Mouse (Mus musculus): ENCODE data around the gene Ddx11. TPM values are rescaled to one million over a fixed set of nuclear protein-coding genes. Genes with fewer than 3 reads are reported as not detected.

Gene Ddx11
- polyA plus RNA-seq, 1 experiment = 6.6 TPM

DNA sequence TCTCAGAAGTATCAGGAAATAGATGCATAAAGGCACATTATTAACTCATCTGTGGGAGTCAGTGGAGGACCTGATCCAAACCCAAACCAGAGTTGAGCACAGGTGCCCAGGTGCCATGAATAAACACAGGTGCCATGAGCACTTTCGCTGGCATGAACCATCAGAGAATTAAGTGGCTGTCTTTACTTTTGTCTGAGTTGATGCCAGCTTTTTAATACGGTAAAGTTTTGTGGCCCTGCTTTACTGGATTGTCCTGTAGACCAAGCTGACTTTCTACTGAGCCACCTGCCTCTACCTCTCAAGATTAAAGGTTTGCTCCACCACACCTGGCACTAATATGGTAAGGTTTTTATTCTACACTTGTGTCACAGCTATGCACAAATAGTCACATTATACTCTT lies 31.3 kb upstream of the Ddx11 start:
- Histone ChIP-seq H3K27ac (ENCODE audit: insufficient read depth, low read depth, low read length) (no peak overlapping the region), H3K4me1 (ENCODE audit: control insufficient read depth, insufficient read depth, low read length) (peaks cover 24% of the 10 kb centered on the region), H3K4me3 (ENCODE audit: insufficient read depth, low read length) (no peak overlapping the region)
- TF ChIP-seq CTCF (IDR thresholded peaks at IDR 0.05; ENCODE audit: low read depth, low read length) = no peak
- no peak for TF ChIP-seq POLR2A (IDR thresholded peaks at IDR 0.05; ENCODE audit: borderline replicate concordance, low read depth, low read length)

DNA sequence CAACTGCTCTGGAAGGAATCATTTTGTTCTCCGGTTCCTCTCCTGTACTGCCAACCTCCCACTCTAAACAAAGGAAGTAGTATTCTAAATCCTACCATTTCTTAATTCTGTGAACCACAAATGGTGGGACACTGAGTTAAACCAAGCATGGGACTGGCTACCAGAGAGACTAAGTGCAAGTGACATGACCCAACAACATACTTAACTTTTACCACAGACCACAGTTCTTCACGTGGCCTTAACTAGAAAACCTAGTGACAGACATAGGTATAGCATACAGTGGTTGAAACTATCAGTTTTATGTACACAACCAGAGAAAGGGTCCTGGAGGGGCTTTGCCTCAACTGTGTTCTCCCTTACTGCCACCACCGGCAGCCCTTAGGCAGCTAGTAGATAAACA lies 30.7 kb upstream of the Ddx11 start:
- Histone ChIP-seq H3K27ac (ENCODE audit: insufficient read depth, low read depth, low read length) (no peak overlapping the region), H3K4me3 (ENCODE audit: insufficient read depth, low read length) (no peak overlapping the region), H3K4me1 (ENCODE audit: control insufficient read depth, insufficient read depth, low read length) (peaks cover 28% of the 10 kb centered on the region)
- TF ChIP-seq POLR2A (IDR thresholded peaks at IDR 0.05; ENCODE audit: borderline replicate concordance, low read depth, low read length) (no peak), CTCF (IDR thresholded peaks at IDR 0.05; ENCODE audit: low read depth, low read length) (no peak)

DNA sequence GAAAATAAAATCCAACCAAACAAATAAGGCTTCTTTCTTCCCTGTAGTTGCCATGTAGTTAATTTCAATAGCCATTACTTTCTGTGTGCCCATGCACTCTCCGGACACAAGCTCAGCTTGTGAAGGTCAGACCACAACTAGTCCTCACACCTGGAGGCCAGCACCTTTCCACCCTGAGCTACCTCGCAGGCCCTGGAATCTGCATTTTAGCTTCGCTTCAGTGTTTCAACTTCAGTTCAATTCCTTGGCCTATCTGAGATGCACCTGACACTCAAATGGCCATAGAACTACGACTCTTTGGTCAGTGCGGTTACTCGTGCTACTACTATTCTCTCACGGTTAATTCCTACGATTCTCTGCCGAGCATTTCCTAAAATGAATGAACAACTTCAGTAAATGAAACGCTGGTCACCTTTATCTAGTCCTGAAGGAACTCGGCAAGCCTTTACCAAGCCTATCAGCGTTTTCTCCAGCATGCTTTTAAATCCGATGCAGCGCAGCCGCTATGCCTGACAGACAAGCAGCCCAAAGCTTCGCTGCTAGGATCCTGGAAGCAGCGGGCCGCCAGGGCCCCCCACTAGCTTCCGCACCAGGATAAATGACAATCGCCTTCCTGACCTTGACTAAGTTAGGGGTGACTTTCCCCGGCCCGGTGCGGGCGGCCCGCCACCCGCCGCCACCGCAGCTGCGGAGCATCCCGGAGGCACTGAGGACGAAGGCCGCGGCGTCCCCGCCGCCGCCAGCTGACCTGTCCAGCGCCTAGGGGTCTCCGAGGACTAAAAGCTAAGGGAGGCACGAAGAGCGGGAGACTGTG lies 22.5 kb upstream of the Ddx11 start:
- peaks cover 20% of the 10 kb centered on the region for H3K4me1 ChIP-seq (ENCODE audit: control insufficient read depth, insufficient read depth, low read length)
- TF ChIP-seq POLR2A (IDR thresholded peaks at IDR 0.05; ENCODE audit: borderline replicate concordance, low read depth, low read length) (no peak), CTCF (IDR thresholded peaks at IDR 0.05; ENCODE audit: low read depth, low read length) (no peak)
- H3K27ac ChIP-seq (ENCODE audit: insufficient read depth, low read depth, low read length) = peak overlapping the region; percentile 74
- H3K4me3 ChIP-seq (ENCODE audit: insufficient read depth, low read length) = peak overlapping the region; percentile 96

DNA sequence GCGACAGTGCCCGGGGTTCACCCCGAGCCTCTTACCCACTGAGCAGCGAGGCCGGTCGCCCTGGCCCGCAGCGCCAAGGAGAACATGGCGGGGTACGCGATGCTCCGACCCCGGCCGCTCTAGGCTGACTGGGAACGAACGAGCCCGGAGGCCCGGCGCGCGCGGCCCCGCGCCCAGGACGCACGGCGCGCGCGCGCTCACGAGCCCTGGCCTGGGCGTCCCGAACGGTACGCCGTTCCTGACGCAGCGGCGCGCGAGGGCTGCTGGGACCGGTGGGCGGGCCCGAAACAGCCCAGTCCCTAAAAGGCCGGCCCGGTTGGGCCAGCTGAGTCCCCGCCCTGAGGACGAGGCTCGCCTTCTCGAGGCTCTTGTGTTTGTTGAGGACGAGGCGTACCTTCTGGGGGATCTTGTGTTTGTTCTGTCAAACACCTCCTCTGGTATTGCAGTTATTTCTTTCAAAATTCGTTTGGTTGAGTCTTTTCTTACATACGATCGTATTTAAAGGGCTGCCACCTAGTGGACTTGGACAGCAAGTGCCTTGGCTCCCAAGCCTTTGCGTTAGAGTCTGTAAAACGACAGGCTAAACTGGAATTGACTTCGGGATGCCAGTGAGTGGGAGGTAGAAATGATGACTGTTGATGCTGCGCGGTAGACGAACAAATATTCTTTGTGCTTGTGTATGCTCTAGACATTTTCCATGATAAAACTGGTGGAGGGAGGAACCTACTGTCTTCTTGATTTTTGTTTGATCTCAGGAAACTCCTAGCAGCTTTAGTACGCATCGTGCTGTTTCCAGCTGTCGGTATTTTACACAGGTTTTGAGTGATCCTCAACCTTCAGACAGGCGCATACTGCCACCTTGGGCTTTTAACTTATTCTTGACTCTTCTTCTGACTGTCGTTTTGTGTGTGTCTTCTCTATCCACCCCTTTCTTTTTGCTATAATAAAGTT lies 21.7 kb upstream of the Ddx11 start, which contains the start of gene Ndufv2:
Gene Ndufv2, minus strand, starts transcription at position 180 of the 951 bp plus-strand sequence.
- Histone ChIP-seq H3K27ac (ENCODE audit: insufficient read depth, low read depth, low read length) (peak within 1 kb of the TSS; percentile 78), H3K4me1 (ENCODE audit: control insufficient read depth, insufficient read depth, low read length) (peaks cover 14% of the 10 kb centered on the region), H3K4me3 (ENCODE audit: insufficient read depth, low read length) (peak within 1 kb of the TSS; percentile 96)
- peak; percentile 75 for TF ChIP-seq CTCF (IDR thresholded peaks at IDR 0.05; ENCODE audit: low read depth, low read length)
- TF ChIP-seq POLR2A (IDR thresholded peaks at IDR 0.05; ENCODE audit: borderline replicate concordance, low read depth, low read length) = no peak; the same call in 1 of the 2 replicates

DNA sequence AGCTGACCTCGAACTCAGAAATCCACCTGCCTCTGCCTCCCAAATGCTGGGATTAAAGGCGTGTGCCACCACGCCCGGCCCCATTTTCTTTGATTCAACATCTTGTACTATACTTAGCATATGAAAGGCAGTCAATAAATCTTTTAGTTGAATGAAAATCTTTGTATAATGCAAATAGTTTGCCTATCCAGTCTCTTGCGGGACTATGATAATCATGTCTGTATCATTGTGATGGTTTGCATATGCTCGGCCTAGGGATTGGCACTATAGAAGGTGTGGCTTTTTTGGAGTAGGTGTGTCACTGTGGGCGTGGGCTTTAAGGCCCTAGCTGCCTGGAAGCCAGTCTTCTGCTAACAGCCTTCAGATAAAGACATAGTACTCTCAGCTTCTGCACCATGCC lies 19.2 kb upstream of the Ddx11 start:
- Histone ChIP-seq H3K4me1 (ENCODE audit: control insufficient read depth, insufficient read depth, low read length) (peaks cover 7% of the 10 kb centered on the region), H3K27ac (ENCODE audit: insufficient read depth, low read depth, low read length) (no peak overlapping the region), H3K4me3 (ENCODE audit: insufficient read depth, low read length) (no peak overlapping the region)
- TF ChIP-seq POLR2A (IDR thresholded peaks at IDR 0.05; ENCODE audit: borderline replicate concordance, low read depth, low read length) (no peak), CTCF (IDR thresholded peaks at IDR 0.05; ENCODE audit: low read depth, low read length) (no peak)

DNA sequence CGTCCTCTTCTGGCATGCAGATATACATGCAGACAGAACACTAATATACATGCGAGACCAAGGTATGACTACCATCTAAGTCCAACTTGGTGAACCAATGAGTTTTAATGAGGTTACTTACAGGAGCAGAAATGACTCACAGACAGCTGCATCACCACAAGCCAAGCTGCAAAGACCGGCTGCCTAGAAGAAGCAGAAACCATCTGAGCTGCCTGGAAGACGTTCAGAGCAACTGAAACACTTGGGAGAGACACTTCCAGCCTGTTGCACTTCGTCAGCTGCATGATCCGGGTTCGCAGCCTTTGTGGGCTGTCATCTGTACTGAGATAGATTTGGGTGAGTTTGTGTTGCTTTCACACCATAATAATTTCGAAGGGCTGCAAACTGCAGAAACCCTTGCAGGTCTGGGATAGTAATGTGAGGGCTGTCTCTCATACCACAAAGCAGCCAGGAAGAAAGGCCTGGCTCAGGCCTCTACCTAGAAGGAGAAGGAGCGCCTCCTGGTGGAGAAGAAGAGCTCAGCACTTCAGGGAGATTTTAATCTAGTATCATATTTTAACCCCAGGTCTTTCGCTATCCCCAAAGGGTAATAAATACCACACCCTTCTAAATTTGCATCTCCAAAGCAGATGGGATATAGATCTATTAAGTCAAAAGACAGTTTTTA lies 16.6 kb upstream of the Ddx11 start:
- no peak for TF ChIP-seq POLR2A (IDR thresholded peaks at IDR 0.05; ENCODE audit: borderline replicate concordance, low read depth, low read length)
- peak; percentile 79 for TF ChIP-seq CTCF (IDR thresholded peaks at IDR 0.05; ENCODE audit: low read depth, low read length)
- no peak overlapping the region for H3K27ac ChIP-seq (ENCODE audit: insufficient read depth, low read depth, low read length)

DNA sequence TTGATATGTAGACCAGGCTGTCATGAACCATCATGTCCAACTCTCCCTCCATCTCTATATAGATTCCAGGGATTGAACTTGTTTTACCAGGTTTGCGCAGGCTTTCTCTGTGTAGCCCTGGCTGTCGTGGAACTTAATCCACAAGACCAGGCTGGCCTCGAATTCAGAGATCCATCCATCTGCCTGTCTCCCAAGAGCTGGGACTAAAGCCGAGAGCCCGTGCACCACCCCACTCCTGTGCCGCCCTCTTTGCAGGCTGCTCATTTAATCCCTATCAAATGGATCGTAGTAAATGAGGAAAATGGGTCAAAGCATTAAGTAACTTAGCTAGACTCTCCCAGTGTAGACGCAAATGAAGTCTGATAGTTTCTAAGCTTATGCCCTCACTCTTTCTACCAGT lies 15.9 kb upstream of the Ddx11 start:
- Histone ChIP-seq H3K27ac (ENCODE audit: insufficient read depth, low read depth, low read length) (no peak overlapping the region), H3K4me3 (ENCODE audit: insufficient read depth, low read length) (no peak overlapping the region), H3K4me1 (ENCODE audit: control insufficient read depth, insufficient read depth, low read length) (peaks cover 10% of the 10 kb centered on the region)
- TF ChIP-seq POLR2A (IDR thresholded peaks at IDR 0.05; ENCODE audit: borderline replicate concordance, low read depth, low read length) (no peak), CTCF (IDR thresholded peaks at IDR 0.05; ENCODE audit: low read depth, low read length) (no peak)

More for the DNA sequence above, 16.6 kb upstream of the Ddx11 start:
- Histone ChIP-seq H3K4me3 (ENCODE audit: insufficient read depth, low read length) (no peak overlapping the region), H3K4me1 (ENCODE audit: control insufficient read depth, insufficient read depth, low read length) (peaks cover 7% of the 10 kb centered on the region)

DNA sequence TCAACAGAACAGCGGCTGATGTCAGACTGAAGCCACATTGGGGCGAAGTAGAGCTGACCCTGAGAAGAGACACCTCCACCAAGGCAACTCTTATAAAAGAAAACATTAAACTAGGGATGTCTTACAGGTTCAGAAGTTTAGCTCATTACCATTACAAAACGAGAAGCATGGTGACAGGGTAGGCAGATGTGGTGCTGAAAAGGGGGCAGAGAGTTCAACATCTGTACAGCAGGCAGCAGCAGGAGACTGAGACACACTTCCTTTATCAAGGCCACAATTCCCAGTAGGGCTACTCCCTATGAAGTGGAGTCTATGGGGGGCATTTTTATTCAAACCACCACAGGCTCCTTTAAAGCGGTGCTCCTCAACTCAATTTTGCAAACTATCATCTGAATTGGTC lies 15.1 kb upstream of the Ddx11 start:
- Histone ChIP-seq H3K4me1 (ENCODE audit: control insufficient read depth, insufficient read depth, low read length) (peaks cover 13% of the 10 kb centered on the region), H3K27ac (ENCODE audit: insufficient read depth, low read depth, low read length) (no peak overlapping the region), H3K4me3 (ENCODE audit: insufficient read depth, low read length) (no peak overlapping the region)
- TF ChIP-seq POLR2A (IDR thresholded peaks at IDR 0.05; ENCODE audit: borderline replicate concordance, low read depth, low read length) (no peak), CTCF (IDR thresholded peaks at IDR 0.05; ENCODE audit: low read depth, low read length) (no peak)

DNA sequence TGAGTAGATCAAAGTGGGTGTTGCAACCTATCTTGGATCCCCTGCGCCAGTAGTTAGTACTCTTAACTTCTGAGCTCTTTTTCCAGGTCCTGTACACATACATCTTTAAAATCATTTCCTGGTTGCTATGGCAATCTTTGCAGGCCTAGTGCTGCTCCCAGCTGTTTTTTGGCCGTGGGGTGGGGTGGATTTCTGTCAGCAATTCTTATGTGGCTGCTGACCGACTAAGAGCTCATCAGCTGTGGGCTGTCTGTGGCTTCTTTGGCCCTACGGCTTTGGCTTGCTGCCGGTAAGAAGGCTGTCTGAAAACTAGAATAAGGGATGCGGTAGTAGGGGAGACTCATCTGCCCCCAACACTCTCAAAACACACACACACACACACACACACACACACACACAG lies 12.6 kb upstream of the Ddx11 start:
- peaks cover 13% of the 10 kb centered on the region for H3K4me1 ChIP-seq (ENCODE audit: control insufficient read depth, insufficient read depth, low read length)
- H3K4me3 ChIP-seq (ENCODE audit: insufficient read depth, low read length) = peak overlapping the region; percentile 63
- H3K27ac ChIP-seq (ENCODE audit: insufficient read depth, low read depth, low read length) = no peak overlapping the region
- TF ChIP-seq CTCF (IDR thresholded peaks at IDR 0.05; ENCODE audit: low read depth, low read length) = no peak
- no peak for TF ChIP-seq POLR2A (IDR thresholded peaks at IDR 0.05; ENCODE audit: borderline replicate concordance, low read depth, low read length)

Measured in bone marrow macrophage, adult 2 months (primary cell).